Mouse (Mus musculus) heart, embryonic 16.5 days (tissue): Measurements from ENCODE around the gene Dnajb2. TPM values are rescaled to one million over a fixed set of nuclear protein-coding genes. Genes with fewer than 3 reads are reported as not detected.

Experiments used
- ATAC-seq: fragments of 200-750 bp; cut with Nextera tagmentation; replicated peaks from 2 replicates; pipeline ENCODE4 v1.8.0; 2017; ENCODE audit warnings: moderate number of reproducible peaks; ENCODE audit not compliant: insufficient read depth, low FRiP score; ENCODE audit errors: extremely low read depth
- H3K27ac ChIP-seq: fragments of 300-500 bp; sonication (generic); 2 replicates; pipeline ENCODE4 v1.5.1; 2014; ENCODE audit warnings: mild to moderate bottlenecking, low read length, control low read depth, moderate library complexity
- H3K27me3 ChIP-seq: fragments of 300-500 bp; sonication (generic); 2 replicates; pipeline ENCODE4 v1.6.1; 2014; ENCODE audit warnings: low read length, mixed read lengths; ENCODE audit not compliant: control insufficient read depth, insufficient read depth
- H3K36me3 ChIP-seq: fragments of 300-500 bp; sonication (generic); 2 replicates; pipeline ENCODE4 v1.6.1; 2014; ENCODE audit not compliant: control insufficient read depth, insufficient read depth
- H3K4me1 ChIP-seq: fragments of 300-500 bp; sonication (generic); 2 replicates; pipeline ENCODE4 v1.6.1; 2014; ENCODE audit warnings: low read length, mixed read lengths; ENCODE audit not compliant: control insufficient read depth, insufficient read depth
- H3K4me2 ChIP-seq: fragments of 300-500 bp; sonication (generic); 2 replicates; pipeline ENCODE4 v1.6.1; 2014; ENCODE audit warnings: low read depth, mild to moderate bottlenecking, control low read depth, low read length
- H3K4me3 ChIP-seq: fragments of 300-500 bp; sonication (generic); 2 replicates; pipeline ENCODE4 v1.5.1; 2014; ENCODE audit warnings: mild to moderate bottlenecking, control low read depth, low read length
- H3K9ac ChIP-seq: fragments of 300-500 bp; sonication (generic); 2 replicates; pipeline ENCODE4 v1.6.1; 2014; ENCODE audit warnings: low read length, control low read depth
- H3K9me3 ChIP-seq: fragments of 300-500 bp; sonication (generic); replicated peaks from 2 replicates; pipeline ENCODE4 v1.6.1; 2016; ENCODE audit warnings: low read length; ENCODE audit not compliant: control insufficient read depth
- WGBS: fragments of 180-500 bp; shearing (Covaris S2); extraction: QIAGEN DNeasy Blood & Tissue Kit; methylation state at CpG from one replicate; pipeline ENCODE4 v1.1.7; 2014; 5-methylcytosine and 5-hydroxymethylcytosine counted together
- polyA plus RNA-seq: library from polyadenylated mRNA; unstranded; fragments of >200 nt; fragmentation: Nextera tagmentation; extraction: Ambion mirVana; gene quantifications from 2 replicates; pipeline ENCODE4 v1.2.1, GENCODE M21; 2015

Dnajb2 gene
- polyA plus RNA-seq, 1 experiment from 2014 or later, result 46.0 TPM

GRCm38 (mm10) chr1:75277195-75278188 is 41.3 kb downstream of the Dnajb2 start:
- WGBS, result 6% methylated on average over 23 of the region's 23 CpGs
- H3K27ac ChIP-seq, result no peak overlapping the region
- no peak for ATAC-seq
- peaks cover 10% of the 10 kb centered on the region for H3K27me3 ChIP-seq
- no peaks in the 10 kb centered on the region for H3K36me3 ChIP-seq
- H3K4me1 ChIP-seq, result no peaks in the 10 kb centered on the region
- H3K4me2 ChIP-seq, result no peak overlapping the region
- no peak overlapping the region for H3K4me3 ChIP-seq
- no peak overlapping the region for H3K9ac ChIP-seq
- H3K9me3 ChIP-seq, result no peaks in the 10 kb centered on the region

- Histone ChIP-seq H3K4me1 (no peaks in the 10 kb centered on the region), H3K4me3 (no peak within 1 kb of the TSS), H3K36me3 (no peaks in the 10 kb centered on the region), H3K4me2 (no peak within 1 kb of the TSS), H3K9ac (no peak within 1 kb of the TSS), H3K27ac (no peak within 1 kb of the TSS), H3K9me3 (no peaks in the 10 kb centered on the region), H3K27me3 (peaks cover 10% of the 10 kb centered on the region)
- 4% methylated on average over 13 of the region's 13 CpGs for WGBS
- no peak for ATAC-seq
Measured at GRCm38 (mm10) chr1:75278228-75278627, 42.0 kb downstream of the Dnajb2 start, which contains the start of gene Resp18. Gene Resp18, minus strand, starts transcription at chr1:75278415.

DNA sequence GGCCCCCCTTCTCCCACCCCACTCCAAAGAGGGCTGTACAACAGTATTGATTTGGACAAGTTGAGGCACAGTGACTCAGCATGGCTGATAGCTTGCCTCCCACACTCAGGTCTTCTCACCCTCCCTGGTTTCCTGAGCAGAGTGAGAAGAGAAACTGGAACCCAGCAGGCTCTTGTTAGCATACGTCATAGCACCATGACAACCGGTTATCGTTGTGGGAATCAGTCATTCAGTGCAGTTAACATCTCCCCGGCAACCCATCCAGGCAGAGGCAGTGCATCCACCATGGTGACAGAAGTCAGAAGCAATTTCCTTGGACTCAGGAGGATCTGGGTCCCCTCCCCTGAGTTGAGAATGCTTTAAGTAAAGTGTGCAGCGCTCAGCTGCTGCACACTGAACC is 46.8 kb downstream of the Dnajb2 start:
- Histone ChIP-seq H3K4me2 (no peak overlapping the region), H3K36me3 (no peaks in the 10 kb centered on the region), H3K4me1 (no peaks in the 10 kb centered on the region), H3K9ac (no peak overlapping the region), H3K27ac (no peak overlapping the region), H3K4me3 (no peak overlapping the region), H3K27me3 (peaks cover 8% of the 10 kb centered on the region), H3K9me3 (0 out of 2 replicates have a peak, but pooled peaks cover 3% of the 10 kb centered on the region)
- no peak for ATAC-seq
- WGBS, result 72% methylated on average over 5 of the region's 5 CpGs

DNA sequence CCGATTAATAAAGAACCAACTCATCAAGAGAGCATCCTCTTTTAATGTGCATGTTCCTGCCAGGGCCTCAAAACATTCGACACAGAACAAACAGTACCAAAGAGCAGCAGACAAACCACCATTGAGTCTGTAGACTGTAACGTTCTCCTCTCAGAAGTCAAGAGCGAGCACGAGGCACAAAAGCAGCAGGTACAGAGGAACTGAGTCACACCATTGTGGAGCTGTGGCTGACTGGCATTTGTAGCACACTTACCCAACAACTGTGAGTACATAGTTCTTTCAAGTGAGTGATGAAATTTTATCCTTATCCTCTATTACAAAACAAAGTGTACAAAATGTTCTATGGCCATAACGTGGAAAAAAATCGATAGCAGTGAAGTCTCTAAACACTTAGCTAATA is 48.7 kb downstream of the Dnajb2 start:
- WGBS, result 74% methylated on average over 7 of the region's 7 CpGs
- Histone ChIP-seq H3K4me2 (no peak overlapping the region), H3K9me3 (0 out of 2 replicates have a peak, but pooled peaks cover 3% of the 10 kb centered on the region), H3K27ac (no peak overlapping the region), H3K4me1 (no peaks in the 10 kb centered on the region), H3K4me3 (no peak overlapping the region), H3K27me3 (no peaks in the 10 kb centered on the region), H3K9ac (no peak overlapping the region), H3K36me3 (no peaks in the 10 kb centered on the region)
- ATAC-seq, result no peak

DNA sequence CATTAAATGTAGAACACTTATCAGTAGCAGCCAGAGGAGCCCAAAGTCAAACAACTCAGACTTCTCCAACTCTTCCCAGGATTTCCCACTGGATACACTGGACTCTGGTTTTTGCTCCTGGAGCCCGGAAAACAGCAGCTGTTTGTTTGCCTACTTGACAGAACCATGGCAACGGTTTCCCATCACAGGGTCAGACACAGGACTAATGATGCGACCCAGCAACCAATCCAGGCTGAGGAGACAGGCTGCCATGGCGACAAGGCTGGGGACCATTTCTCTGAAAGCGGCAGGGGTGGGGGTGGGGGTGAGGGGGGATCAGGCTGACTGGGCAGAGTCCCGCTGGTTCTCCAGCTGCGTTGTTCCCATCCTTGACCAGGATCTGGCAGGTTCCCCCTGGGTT is 53.2 kb downstream of the Dnajb2 start:
- Histone ChIP-seq H3K27ac (no peak overlapping the region), H3K4me3 (no peak overlapping the region), H3K27me3 (no peaks in the 10 kb centered on the region), H3K4me1 (peaks cover 12% of the 10 kb centered on the region), H3K4me2 (no peak overlapping the region), H3K9me3 (0 out of 2 replicates have a peak, but pooled peaks cover under 1% of the 10 kb centered on the region), H3K9ac (no peak overlapping the region), H3K36me3 (no peaks in the 10 kb centered on the region)
- no peak for ATAC-seq
- 21% methylated on average over 7 of the region's 7 CpGs for WGBS

GRCm38 (mm10) chr1:75289888-75290431 is 53.8 kb downstream of the Dnajb2 start:
- ATAC-seq, result no peak
- peaks cover 12% of the 10 kb centered on the region for H3K4me1 ChIP-seq
- H3K9ac ChIP-seq, result no peak overlapping the region
- H3K27me3 ChIP-seq, result no peaks in the 10 kb centered on the region
- H3K36me3 ChIP-seq, result no peaks in the 10 kb centered on the region
- H3K27ac ChIP-seq, result no peak overlapping the region
- WGBS, result 56% methylated on average over 8 of the region's 8 CpGs
- no peak overlapping the region for H3K4me2 ChIP-seq
- H3K4me3 ChIP-seq, result no peak overlapping the region
- no peaks in the 10 kb centered on the region for H3K9me3 ChIP-seq

DNA sequence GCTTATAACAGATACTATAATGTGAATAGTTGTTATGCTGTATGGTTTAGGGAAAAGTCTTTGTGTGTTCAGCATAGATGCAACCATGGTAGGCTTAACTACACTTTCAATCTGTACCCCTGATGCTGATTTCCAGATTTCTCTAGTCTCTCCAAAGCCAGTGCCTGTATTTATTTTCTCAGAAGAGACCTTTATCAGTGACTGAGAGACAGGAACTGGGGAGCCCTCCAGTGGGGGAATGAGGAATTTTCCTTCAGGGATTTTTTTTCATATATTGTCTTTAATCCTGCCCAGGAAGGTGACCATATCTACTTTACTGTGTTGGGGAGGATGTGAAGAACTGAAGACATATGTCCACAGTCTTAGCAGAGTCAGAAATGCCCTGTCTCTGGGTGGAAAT is 54.4 kb downstream of the Dnajb2 start:
- peaks cover 12% of the 10 kb centered on the region for H3K4me1 ChIP-seq
- H3K27ac ChIP-seq, result no peak overlapping the region
- no peaks in the 10 kb centered on the region for H3K27me3 ChIP-seq
- no peak overlapping the region for H3K4me3 ChIP-seq
- H3K9me3 ChIP-seq, result no peaks in the 10 kb centered on the region
- H3K36me3 ChIP-seq, result no peaks in the 10 kb centered on the region
- no peak overlapping the region for H3K4me2 ChIP-seq
- H3K9ac ChIP-seq, result no peak overlapping the region
- no peak for ATAC-seq

DNA sequence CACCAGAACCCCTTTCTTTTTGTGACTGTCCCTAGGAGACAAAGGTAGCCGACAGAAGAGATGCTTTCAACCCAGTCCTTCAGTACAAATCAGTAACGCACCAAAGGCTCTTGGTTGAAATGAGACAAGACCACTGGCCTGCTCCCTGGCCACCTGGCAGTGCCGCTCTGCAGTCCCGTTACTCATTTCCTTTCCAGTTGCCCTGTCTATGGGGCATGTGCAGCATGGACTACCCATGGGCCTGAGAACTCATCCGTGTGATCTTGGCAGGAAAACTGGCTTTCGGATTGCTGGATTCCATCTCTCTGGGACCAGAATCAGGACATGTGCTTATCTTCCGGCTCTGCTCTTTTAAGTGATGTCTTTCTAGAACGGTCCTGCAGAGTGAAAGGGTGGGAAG is 55.1 kb downstream of the Dnajb2 start:
- ATAC-seq, result no peak
- peaks cover 12% of the 10 kb centered on the region for H3K4me1 ChIP-seq
- H3K9me3 ChIP-seq, result no peaks in the 10 kb centered on the region
- no peak overlapping the region for H3K9ac ChIP-seq
- 78% methylated on average over 8 of the region's 8 CpGs for WGBS
- H3K27me3 ChIP-seq, result no peaks in the 10 kb centered on the region
- no peak overlapping the region for H3K4me2 ChIP-seq
- no peak overlapping the region for H3K4me3 ChIP-seq
- no peak overlapping the region for H3K27ac ChIP-seq
- H3K36me3 ChIP-seq, result no peaks in the 10 kb centered on the region
